Mouse (Mus musculus) bone marrow macrophage, adult 2 months (primary cell): ENCODE measurements around the gene Ubxn11.

ENCODE experiments used
- CTCF ChIP-seq: IDR thresholded peaks from 2 replicates; pipeline ENCODE4 v1.5.1; 2012; ENCODE audit warnings: low read depth, mild to moderate bottlenecking, low read length, moderate library complexity
- POLR2A ChIP-seq: IDR thresholded peaks from 2 replicates; pipeline ENCODE4 v1.6.1; 2012; ENCODE audit warnings: mild to moderate bottlenecking, low read depth, low read length, borderline replicate concordance

GRCm38 (mm10) chr4:134091225-134091529 lies 11.2 kb upstream of the Ubxn11 start:
- TF ChIP-seq CTCF (no peak), POLR2A (no peak)
